In the genomic region with DNA sequence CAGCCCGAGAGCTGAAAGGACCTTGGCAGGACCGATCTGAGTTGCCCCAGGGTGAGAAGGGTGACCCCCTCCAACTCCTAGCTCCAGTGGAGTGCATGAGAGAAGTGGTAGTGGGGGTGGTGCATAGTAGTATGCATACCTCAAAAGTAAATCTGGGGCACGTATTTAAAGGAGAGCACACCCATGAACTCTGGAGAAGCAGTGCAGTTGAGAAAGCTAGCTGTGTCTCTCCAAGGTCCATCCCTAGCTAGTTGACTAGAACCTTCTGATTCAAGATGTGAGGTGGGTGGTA, we compare ENCODE assay signal across 8 mouse cellular contexts. TPM values are rescaled to one million over a fixed set of nuclear protein-coding genes. Genes with fewer than 3 reads are reported as not detected.
DNase-seq lines count a peak whose midpoint lies in the region; ATAC-seq and TF ChIP-seq lines count a peak whose summit lies in the region.

No protein-coding gene starts in this region.

- no peak for DNase-seq in spleen, adult 2 months (ENCODE audit: low read depth in 1 of 2, low spot score in 2 of 2)
- DNase-seq in spleen, postnatal 14 days (ENCODE audit: low spot score in 2 of 2) = no peak
- no peak for DNase-seq in liver, embryonic 11.5 days (ENCODE audit: low spot score)
- no peak for DNase-seq in left cerebral cortex, postnatal 25 days (ENCODE audit: low spot score in 2 of 2)

- no peaks in the 10 kb centered on the region for H3K9me3 ChIP-seq in erythroblast, embryonic 14.5 days (ENCODE audit: control insufficient read depth, low read length)
- H3K9me3 ChIP-seq in liver, embryonic 11.5 days (ENCODE audit: control insufficient read depth, low read length) = no peaks in the 10 kb centered on the region
- no peaks in the 10 kb centered on the region for H3K9me3 ChIP-seq in stomach, embryonic 16.5 days (replicated peaks; ENCODE audit: control insufficient read depth, low read length)

- no peak for TF ChIP-seq POLR2A in spleen, adult 2 months (IDR thresholded peaks at IDR 0.05; ENCODE audit: low read depth, low read length)

- H3K27ac ChIP-seq in spleen, adult 2 months (ENCODE audit: insufficient read depth, low read length) = no peak overlapping the region
- peak overlapping the region; percentile 75 for H3K27ac ChIP-seq in liver, embryonic 11.5 days (ENCODE audit: low read depth, low read length)
- H3K27ac ChIP-seq in stomach, embryonic 16.5 days (ENCODE audit: low read length) = peak overlapping the region; percentile 26; the same call in 1 of the 2 replicates

- peaks cover 78% of the 10 kb centered on the region for H3K4me1 ChIP-seq in erythroblast, embryonic 14.5 days (ENCODE audit: control insufficient read depth)
- H3K4me1 ChIP-seq in spleen, adult 2 months (ENCODE audit: control insufficient read depth, insufficient read depth, insufficient read length) = peaks cover 6% of the 10 kb centered on the region
- H3K4me1 ChIP-seq in liver, embryonic 11.5 days (replicated peaks; ENCODE audit: control insufficient read depth, insufficient read depth, low read length) = peaks cover 82% of the 10 kb centered on the region
- peaks cover 41% of the 10 kb centered on the region for H3K4me1 ChIP-seq in stomach, embryonic 16.5 days (ENCODE audit: control insufficient read depth, insufficient read depth, low read length)

- intact Hi-C loops in left cerebral cortex, postnatal 25 days (cut with DNase I) = no loop called here

- H3K36me3 ChIP-seq in erythroblast, embryonic 14.5 days (ENCODE audit: control insufficient read depth) = peaks cover 85% of the 10 kb centered on the region
- no peaks in the 10 kb centered on the region for H3K36me3 ChIP-seq in spleen, adult 2 months (ENCODE audit: control insufficient read depth, insufficient read depth, low read length)
- no peaks in the 10 kb centered on the region for H3K36me3 ChIP-seq in liver, embryonic 11.5 days (ENCODE audit: control insufficient read depth, insufficient read depth, low read length)
- no peaks in the 10 kb centered on the region for H3K36me3 ChIP-seq in stomach, embryonic 16.5 days (ENCODE audit: control insufficient read depth, insufficient read depth, low read length)

- H3K9ac ChIP-seq in liver, embryonic 11.5 days (ENCODE audit: low read depth, low read length) = peak overlapping the region; percentile 74
- H3K9ac ChIP-seq in stomach, embryonic 16.5 days (ENCODE audit: low read length) = peak overlapping the region; percentile 81

- TF ChIP-seq CTCF in spleen, adult 2 months (IDR thresholded peaks at IDR 0.05; ENCODE audit: extremely low read depth, insufficient read depth, insufficient read length, insufficient replicate concordance) = no peak

- H3K4me2 ChIP-seq in liver, embryonic 11.5 days = peak overlapping the region; percentile 100
- peak overlapping the region; percentile 96 for H3K4me2 ChIP-seq in stomach, embryonic 16.5 days (ENCODE audit: low read depth, low read length)

- H3K4me3 ChIP-seq in erythroblast, embryonic 14.5 days (replicated peaks) = peak overlapping the region; percentile 68
- H3K4me3 ChIP-seq in spleen, adult 2 months (ENCODE audit: extremely low read depth, insufficient read depth, insufficient read length) = peak overlapping the region; percentile 59
- H3K4me3 ChIP-seq in liver, embryonic 11.5 days (ENCODE audit: low read depth, low read length) = peak overlapping the region; percentile 69
- H3K4me3 ChIP-seq in stomach, embryonic 16.5 days (replicated peaks; ENCODE audit: low read length) = peak overlapping the region; percentile 65

- H3K27me3 ChIP-seq in erythroblast, embryonic 14.5 days (ENCODE audit: control insufficient read depth) = no peaks in the 10 kb centered on the region
- H3K27me3 ChIP-seq in spleen, adult 2 months (ENCODE audit: control insufficient read depth, insufficient read depth, low read length) = peaks cover 3% of the 10 kb centered on the region; the same call in 1 of the 2 replicates
- H3K27me3 ChIP-seq in liver, embryonic 11.5 days (replicated peaks; ENCODE audit: control insufficient read depth, insufficient read depth, low read length) = no peaks in the 10 kb centered on the region
- H3K27me3 ChIP-seq in stomach, embryonic 16.5 days (ENCODE audit: control insufficient read depth, insufficient read depth, low read length) = no peaks in the 10 kb centered on the region

- WGBS in spleen, adult 2 months = 5% methylated on average over 3 of the region's 3 CpGs
- WGBS in liver, embryonic 11.5 days = 0% methylated on average over 3 of the region's 3 CpGs
- WGBS in stomach, embryonic 16.5 days = 2% methylated on average over 3 of the region's 3 CpGs

- ATAC-seq in erythroblast, adult 5-6 weeks (replicated peaks; ENCODE audit: low FRiP score, poor library complexity, severe bottlenecking) = no peak
- ATAC-seq in liver, embryonic 11.5 days (replicated peaks; ENCODE audit: low FRiP score) = no peak
- no peak for ATAC-seq in stomach, embryonic 16.5 days (ENCODE audit: insufficient read depth, low FRiP score)
- ATAC-seq in CD4-positive, CD25-positive, alpha-beta regulatory T cell, adult 4 months = no peak

RNA-seq across cellular contexts. Expression of a gene that starts 17.0 kb away (rescaled TPM):
- polyA plus RNA-seq in erythroblast, embryonic 14.5 days (2012) = 90.0 and 90.9 TPM in 2 replicates
- 263 and 307 TPM in 2 replicates for total RNA-seq in erythroblast, adult 5-6 weeks (2015; ENCODE audit: low replicate concordance)
- total RNA-seq in erythroblast, adult 5-6 weeks (2017; ENCODE audit: low replicate concordance) = 530 and 535 TPM in 2 replicates
- polyA plus RNA-seq in spleen, adult 2 months (2012; rRNA removed) = 73.5 and 77.8 TPM in 2 replicates
- polyA plus RNA-seq in liver, embryonic 11.5 days (2014; fragmentation: Nextera tagmentation; extraction: Ambion mirVana) = 133 and 137 TPM in 2 replicates
- polyA plus RNA-seq in stomach, embryonic 16.5 days (2015; fragmentation: Nextera tagmentation; extraction: Ambion mirVana) = 33.7 and 38.1 TPM in 2 replicates
- total RNA-seq in left cerebral cortex, postnatal 25 days (2021) = 1 to 10 TPM; 9.4 to 9.5 TPM
- not detected for polyA plus RNA-seq in CD4-positive, CD25-positive, alpha-beta regulatory T cell, adult 4 months (2017; shearing (Covaris generic))

RNA-seq across cellular contexts. Expression of a gene that starts 17.0 kb away (rescaled TPM):
- not detected in 2 replicates for polyA plus RNA-seq in erythroblast, embryonic 14.5 days (2012)
- total RNA-seq in erythroblast, adult 5-6 weeks (2015; ENCODE audit: low replicate concordance) = not detected in 2 replicates
- not detected in 2 replicates for total RNA-seq in erythroblast, adult 5-6 weeks (2017; ENCODE audit: low replicate concordance)
- polyA plus RNA-seq in spleen, adult 2 months (2012; rRNA removed) = 0.14 and 0.20 TPM in 2 replicates
- 0.31 and 0.59 TPM in 2 replicates for polyA plus RNA-seq in liver, embryonic 11.5 days (2014; fragmentation: Nextera tagmentation; extraction: Ambion mirVana)
- 0.61 and 0.64 TPM in 2 replicates for polyA plus RNA-seq in stomach, embryonic 16.5 days (2015; fragmentation: Nextera tagmentation; extraction: Ambion mirVana)
- total RNA-seq in left cerebral cortex, postnatal 25 days (2021) = under 1 TPM; 0.78 to 0.83 TPM
- polyA plus RNA-seq in CD4-positive, CD25-positive, alpha-beta regulatory T cell, adult 4 months (2017; shearing (Covaris generic)) = under 1 TPM; 0.29 to 0.31 TPM

RNA-seq across cellular contexts. Expression of a gene that starts 22.9 kb away (rescaled TPM):
- 11.1 and 13.7 TPM in 2 replicates for polyA plus RNA-seq in erythroblast, embryonic 14.5 days (2012)
- total RNA-seq in erythroblast, adult 5-6 weeks (2015; ENCODE audit: low replicate concordance) = 1.7 and 12.1 TPM in 2 replicates
- 9.3 and 18.5 TPM in 2 replicates for total RNA-seq in erythroblast, adult 5-6 weeks (2017; ENCODE audit: low replicate concordance)
- polyA plus RNA-seq in spleen, adult 2 months (2012; rRNA removed) = 22.0 and 24.3 TPM in 2 replicates
- polyA plus RNA-seq in liver, embryonic 11.5 days (2014; fragmentation: Nextera tagmentation; extraction: Ambion mirVana) = 7.2 and 7.3 TPM in 2 replicates
- polyA plus RNA-seq in stomach, embryonic 16.5 days (2015; fragmentation: Nextera tagmentation; extraction: Ambion mirVana) = 18.9 and 22.5 TPM in 2 replicates
- total RNA-seq in left cerebral cortex, postnatal 25 days (2021) = 10 to 100 TPM; 31.1 to 31.5 TPM
- not detected for polyA plus RNA-seq in CD4-positive, CD25-positive, alpha-beta regulatory T cell, adult 4 months (2017; shearing (Covaris generic))

RNA-seq across cellular contexts. Expression of a gene that starts 38.1 kb away (rescaled TPM):
- polyA plus RNA-seq in erythroblast, embryonic 14.5 days (2012) = 1,886 and 6,516 TPM in 2 replicates
- 939 and 1,145 TPM in 2 replicates for total RNA-seq in erythroblast, adult 5-6 weeks (2015; ENCODE audit: low replicate concordance)
- total RNA-seq in erythroblast, adult 5-6 weeks (2017; ENCODE audit: low replicate concordance) = 1,067 and 1,257 TPM in 2 replicates
- 3,609 and 4,045 TPM in 2 replicates for polyA plus RNA-seq in spleen, adult 2 months (2012; rRNA removed)
- 3,796 and 3,887 TPM in 2 replicates for polyA plus RNA-seq in liver, embryonic 11.5 days (2014; fragmentation: Nextera tagmentation; extraction: Ambion mirVana)
- polyA plus RNA-seq in stomach, embryonic 16.5 days (2015; fragmentation: Nextera tagmentation; extraction: Ambion mirVana) = 1,902 and 2,108 TPM in 2 replicates
- 1,000 to 10,000 TPM; 2,053 to 2,068 TPM for total RNA-seq in left cerebral cortex, postnatal 25 days (2021)
- 1,000 to 10,000 TPM; 2,170 to 2,387 TPM for polyA plus RNA-seq in CD4-positive, CD25-positive, alpha-beta regulatory T cell, adult 4 months (2017; shearing (Covaris generic))

Comparison
In these comparisons a context has a peak if more than half of its experiments do, and no peak if none do; other contexts are left out.
1. RNA of a gene that starts 17.0 kb away (polyA plus RNA-seq): 133 to 137 TPM in liver, embryonic 11.5 days, 90.0 to 90.9 TPM in erythroblast, embryonic 14.5 days, 73.5 to 77.8 TPM in spleen, adult 2 months and 33.7 to 38.1 TPM in stomach, embryonic 16.5 days; not detected in CD4-positive, CD25-positive, alpha-beta regulatory T cell, adult 4 months; every median in the first group is over 10 times any median in the second.
2. Peak in every context shown above with its lines, with median percentiles within 50 percentile points of each other: H3K4me3 ChIP-seq.